Mouse (Mus musculus): Measurements from ENCODE around the gene Ggnbp2.

- TF ChIP-seq CTCF (conservative IDR thresholded peaks at IDR 0.05; ENCODE audit: insufficient read depth, insufficient read length, low read depth, low read length) (no peak), POLR2A (IDR thresholded peaks at IDR 0.05; ENCODE audit: low read depth, low read length) (no peak)
Observed at GRCm38 (mm10) chr11:84870337-84871043, at the start of gene Ggnbp2.

Measured in kidney, adult 2 months (tissue).